Mouse (Mus musculus): ENCODE results near the gene B3gntl1. TPM values are rescaled to one million over a fixed set of nuclear protein-coding genes. Genes with fewer than 3 reads are reported as not detected.
"Not testable (repeated sequence)": the region's sequence is repeated elsewhere in the genome, so short reads cannot be mapped to it uniquely, and the experiment has no call there.

B3gntl1 gene
- total RNA-seq, 2 experiments from 2014 or later, result 3.5 to 4.3 TPM

DNA sequence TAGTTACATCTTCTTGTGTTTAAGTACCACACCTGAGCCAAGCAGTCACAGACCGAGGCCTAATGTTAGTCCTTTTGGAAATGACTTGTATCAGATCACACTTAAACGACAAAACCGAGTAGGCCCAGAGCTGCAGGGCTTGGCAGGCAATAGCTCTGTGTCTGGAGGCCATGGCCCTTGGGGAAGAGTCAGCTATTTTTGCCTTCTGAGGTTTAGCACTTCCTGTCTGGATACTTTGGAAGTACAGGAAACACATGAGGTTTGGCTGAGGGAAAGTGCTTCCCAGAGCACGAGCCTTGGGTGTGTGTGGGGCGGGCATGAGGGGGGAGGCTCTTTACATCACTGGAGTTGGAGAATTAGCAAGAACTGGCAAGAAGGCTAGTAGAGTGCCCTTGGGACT is 13.7 kb upstream of the B3gntl1 start:
- intact Hi-C loops (cut with DNase I), result no loop called here
- peak in 1 of 2 experiments; percentile 31 for DNase-seq

DNA sequence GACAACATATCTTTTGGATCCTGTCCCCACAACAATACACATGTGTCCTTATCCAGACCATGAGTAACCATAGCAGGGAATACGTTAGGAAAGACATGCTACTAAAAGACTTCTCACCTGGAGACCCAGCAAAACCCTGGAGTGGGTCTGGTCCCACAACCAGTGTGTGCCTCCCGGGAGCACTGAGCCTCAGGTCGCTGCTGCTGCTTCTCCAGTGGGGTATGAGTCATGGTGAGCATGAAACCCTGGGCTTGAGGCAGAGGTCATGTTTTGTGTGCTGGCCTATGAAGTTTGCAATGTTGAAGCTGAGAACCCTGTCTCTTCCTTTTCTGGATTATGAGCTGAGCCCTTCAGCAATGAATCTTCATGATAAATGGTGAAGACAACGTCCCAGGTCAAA is 13.1 kb upstream of the B3gntl1 start:
- DNase-seq, result no peak
- intact Hi-C loops (cut with DNase I), result no loop called here

DNA sequence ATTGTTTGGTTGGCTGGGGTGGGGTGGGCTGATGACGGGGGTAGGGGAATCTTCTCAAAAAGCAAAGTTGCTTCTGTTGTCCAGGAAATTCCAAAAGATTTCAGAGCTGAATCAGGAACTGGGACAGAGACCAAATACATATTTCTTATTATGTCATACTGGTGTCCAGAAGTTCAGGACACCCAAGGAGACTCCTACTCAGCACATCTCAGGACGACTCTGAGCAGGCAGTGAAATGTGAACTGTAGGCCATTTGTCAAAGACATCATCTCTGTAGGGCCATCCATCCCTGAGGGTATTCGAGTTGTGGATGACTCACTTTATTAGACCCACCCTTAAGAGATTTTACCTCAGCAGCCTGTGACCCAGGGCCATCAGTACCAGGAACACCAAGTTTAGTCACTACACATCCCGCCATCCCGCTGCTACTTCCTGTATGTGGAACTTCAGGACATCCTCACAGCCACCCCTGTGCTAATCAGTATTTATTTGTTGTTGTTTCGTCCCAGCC is 12.6 kb upstream of the B3gntl1 start:
- intact Hi-C loops (cut with DNase I), result no loop called here

GRCm38 (mm10) chr11:121683243-121683642 is 10.3 kb upstream of the B3gntl1 start:
- no peak for DNase-seq
- intact Hi-C loops (cut with DNase I), result no loop called here

More for the DNA sequence above, 12.6 kb upstream of the B3gntl1 start:
- DNase-seq, result no peak

DNA sequence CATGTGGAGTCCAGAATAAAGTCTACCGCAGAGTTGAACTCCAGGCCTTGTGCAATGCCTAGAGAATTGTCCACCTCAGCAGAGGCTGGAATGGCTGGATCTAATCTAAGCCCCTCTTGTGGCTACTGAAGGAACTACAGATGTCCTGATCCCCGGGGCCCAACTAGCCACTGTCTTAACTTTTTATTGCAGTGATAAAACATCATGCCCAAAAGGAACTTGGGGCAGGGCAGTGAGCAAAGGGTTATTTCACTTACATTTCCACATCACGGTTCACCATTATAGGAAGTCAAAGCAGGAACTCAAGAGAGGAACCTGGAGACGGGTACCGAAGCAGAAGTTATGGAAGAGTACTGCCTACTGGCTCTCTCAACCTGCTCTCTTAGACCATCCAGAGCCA is 7.8 kb upstream of the B3gntl1 start:
- DNase-seq, result peak; percentile 29 to 33
- intact Hi-C loops (cut with DNase I), result no loop called here

DNA sequence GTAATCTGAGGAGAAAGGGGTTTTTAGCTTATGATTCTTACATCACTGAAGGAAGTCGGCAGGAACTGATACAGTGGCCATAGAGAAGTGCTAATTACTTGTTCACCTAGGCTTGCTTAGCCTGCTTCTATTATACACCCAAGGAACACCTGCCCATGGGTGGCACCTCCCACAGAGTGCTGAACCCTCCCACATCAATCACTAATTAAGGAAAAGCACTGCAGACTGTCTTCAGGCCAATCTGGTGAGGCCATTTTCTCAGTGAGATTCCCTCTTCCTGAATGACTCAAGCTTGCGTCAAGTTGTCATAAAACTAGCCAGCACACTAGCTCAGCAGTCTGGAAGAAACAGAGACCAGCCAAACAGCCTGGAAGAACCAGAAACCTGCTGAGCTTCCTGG is 6.6 kb upstream of the B3gntl1 start:
- intact Hi-C loops (cut with DNase I), result no loop called here
- DNase-seq, result no peak

GRCm38 (mm10) chr11:121676836-121677235 is 3.9 kb upstream of the B3gntl1 start:
- intact Hi-C loops (cut with DNase I), result no loop called here
- DNase-seq, result no peak

- DNase-seq, result no peak
- intact Hi-C loops (cut with DNase I), result loop anchor here (1.0 kb wide), 1 partner anchor 29 kb away; no protein-coding TSS in a partner anchor
These were observed 676 bp upstream of the B3gntl1 start for GRCm38 (mm10) chr11:121673629-121674028.

GRCm38 (mm10) chr11:121672312-121672989 is 502 bp downstream of the B3gntl1 start:
- intact Hi-C loops (cut with DNase I), result no loop called here

DNA sequence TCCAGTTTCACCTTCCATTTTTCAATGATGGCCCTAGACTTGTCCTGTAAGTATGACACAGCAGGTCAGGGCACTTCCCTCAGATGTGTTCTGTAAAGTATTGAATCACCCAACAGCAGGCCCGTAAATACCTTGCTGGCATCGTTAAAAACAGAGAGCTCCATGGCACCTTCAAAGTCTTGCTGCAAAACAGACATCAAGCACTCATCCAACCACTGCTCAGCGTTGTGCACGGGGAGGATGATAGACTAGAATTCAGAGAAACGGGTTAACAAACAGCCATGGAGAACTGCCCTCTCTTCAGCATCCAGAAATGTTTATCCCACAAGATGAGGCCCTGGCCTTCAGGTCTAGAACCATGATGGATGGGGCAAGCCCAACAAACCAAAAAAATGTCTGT is 2.0 kb downstream of the B3gntl1 start:
- intact Hi-C loops (cut with DNase I), result no loop called here
- DNase-seq, result no peak

More at GRCm38 (mm10) chr11:121672312-121672989, 502 bp downstream of the B3gntl1 start:
- DNase-seq, result no peak

DNA sequence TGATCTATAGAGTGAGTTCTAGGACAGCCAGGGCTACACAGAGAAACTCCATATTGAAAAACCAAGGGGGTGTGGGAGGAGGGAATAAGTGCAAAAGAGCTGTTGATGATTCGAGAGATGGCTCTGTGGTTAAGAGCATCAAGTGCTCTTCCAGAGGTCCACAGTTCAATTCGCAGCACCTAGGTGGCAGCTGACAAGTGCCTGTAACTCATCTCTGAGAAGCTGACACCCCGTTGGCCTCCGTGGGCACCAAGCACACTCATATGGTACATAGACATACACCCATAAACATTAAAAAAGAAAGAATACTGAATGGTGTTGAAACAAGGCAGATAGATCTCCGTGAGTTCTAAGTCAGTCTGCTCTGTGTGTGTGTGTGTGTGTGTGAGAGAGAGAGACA is 4.2 kb downstream of the B3gntl1 start:
- no peak for DNase-seq
- intact Hi-C loops (cut with DNase I), result no loop called here

- intact Hi-C loops (cut with DNase I), result no loop called here
These were observed 5.4 kb downstream of the B3gntl1 start for GRCm38 (mm10) chr11:121667541-121667940.

GRCm38 (mm10) chr11:121661116-121661515 is 11.8 kb downstream of the B3gntl1 start:
- no peak for DNase-seq
- intact Hi-C loops (cut with DNase I), result no loop called here

More at GRCm38 (mm10) chr11:121667541-121667940, 5.4 kb downstream of the B3gntl1 start:
- DNase-seq, result no peak

- DNase-seq; intact Hi-C loops (cut with DNase I): not testable (repeated sequence)
These were observed 12.3 kb downstream of the B3gntl1 start for GRCm38 (mm10) chr11:121660604-121661003.

DNA sequence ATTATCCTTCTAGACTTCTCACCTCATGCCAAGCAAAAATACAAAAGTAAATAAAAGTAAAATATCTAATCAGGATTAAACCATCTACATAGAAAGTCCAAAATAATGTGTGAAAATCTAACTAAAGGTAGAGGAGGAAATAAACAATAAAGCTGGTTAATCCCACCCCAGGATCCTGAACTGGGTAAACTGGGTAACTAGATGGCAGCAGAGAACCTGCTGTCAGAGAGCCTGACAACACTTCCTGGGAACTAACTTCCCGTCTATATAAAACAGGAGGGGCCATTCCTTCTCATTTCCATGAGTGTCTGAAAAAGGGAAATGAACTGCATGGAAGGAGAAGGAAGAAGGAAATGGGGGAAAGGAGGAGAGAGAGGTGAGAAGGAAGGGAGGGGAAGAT is 14.8 kb downstream of the B3gntl1 start:
- intact Hi-C loops (cut with DNase I), result no loop called here
- no peak for DNase-seq

- intact Hi-C loops (cut with DNase I), result no loop called here
- DNase-seq, result no peak
These were observed 17.0 kb downstream of the B3gntl1 start for GRCm38 (mm10) chr11:121655807-121656511.

- DNase-seq, result no peak
- intact Hi-C loops (cut with DNase I), result no loop called here
These were observed 17.7 kb downstream of the B3gntl1 start for GRCm38 (mm10) chr11:121655166-121655806.

GRCm38 (mm10) chr11:121654406-121654945 is 18.5 kb downstream of the B3gntl1 start:
- intact Hi-C loops (cut with DNase I), result loop anchor here (5.0 kb wide), 1 partner anchor 88 kb away; no protein-coding TSS in a partner anchor
- DNase-seq, result no peak

- intact Hi-C loops (cut with DNase I), result loop anchor here (2.0 to 5.0 kb wide), 2 partner anchors 49 to 89 kb away; no protein-coding TSS in a partner anchor
These were observed 19.3 kb downstream of the B3gntl1 start for GRCm38 (mm10) chr11:121653631-121654030.

DNA sequence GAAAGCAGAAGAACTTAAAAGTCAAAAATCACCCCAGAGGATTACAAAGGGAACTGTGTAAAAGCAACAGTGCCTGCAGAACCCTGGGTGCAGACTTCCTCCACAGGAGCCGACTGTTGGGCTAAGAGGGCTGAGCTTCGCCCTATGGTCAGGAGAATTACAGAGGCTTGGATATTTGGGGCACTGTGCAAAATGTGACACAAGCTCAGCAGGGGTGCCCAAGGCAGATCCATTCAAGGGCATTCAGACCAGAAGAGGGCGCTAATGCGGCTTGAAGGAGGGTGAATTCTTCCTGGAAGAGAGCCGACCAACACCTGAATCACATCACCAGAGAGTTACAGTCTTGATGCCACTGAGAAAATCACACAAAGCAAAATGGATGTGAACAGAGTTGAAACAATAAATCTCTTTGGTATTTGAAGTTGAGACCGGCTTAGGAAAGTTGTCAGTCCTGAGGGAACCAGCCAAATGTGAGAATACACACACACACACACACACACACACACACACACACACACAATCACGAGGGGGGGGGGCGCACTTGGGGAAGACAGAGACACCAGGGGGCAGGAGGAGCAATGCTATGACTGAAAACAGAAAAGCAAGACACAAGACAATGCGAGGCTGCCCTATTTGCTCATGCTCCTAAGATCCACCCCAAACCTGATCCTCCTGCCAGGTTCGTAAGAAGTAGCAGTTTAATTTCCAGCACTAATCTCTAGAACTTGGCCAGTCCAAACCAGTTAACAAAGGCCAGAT is 20.2 kb downstream of the B3gntl1 start:
- intact Hi-C loops (cut with DNase I), result loop anchor here (1.0 to 5.0 kb wide), 3 partner anchors 50 to 156 kb away; no protein-coding TSS in a partner anchor
- peak; percentile 71 to 76 for DNase-seq

More at GRCm38 (mm10) chr11:121653631-121654030, 19.3 kb downstream of the B3gntl1 start:
- DNase-seq, result no peak

All from heart, postnatal 36 days (tissue).